Mouse (Mus musculus) megakaryocyte, embryonic 14.5 days (primary cell): ENCODE measurements at regions not wholly inside any gene's neighbourhood (a gene's known extent, or its start where the extent isn't known, plus 50 kb on each side); places are given as distances from the start of the nearest gene placed in this dataset.

Experiments used
- FLI1 ChIP-seq: IDR thresholded peaks from 2 replicates; pipeline ENCODE4 v1.6.1; 2012; ENCODE audit warnings: low read length, inconsistent platforms, mixed read lengths
- GATA1 ChIP-seq: IDR thresholded peaks from 3 replicates; pipeline ENCODE4 v1.6.1; 2012; ENCODE audit warnings: mixed read lengths, low read length, inconsistent platforms, borderline replicate concordance

- TF ChIP-seq GATA1: no peak
- TF ChIP-seq FLI1: no peak
These were observed 421.8 kb upstream of the Adamts16 start for GRCm38 (mm10) chr13:71263315-71263878.
